Mouse (Mus musculus): ENCODE results near the gene Tmem243.

The Tmem243 gene

GRCm38 (mm10) chr5:9100207-9100848, at the start of gene Tmem243:
TSS of gene Tmem243 (plus strand) at chr5:9100668.
- in situ Hi-C loops (cut with MboI, MseI): no loop called here

- in situ Hi-C loops (cut with MboI, MseI): loop anchor here (5.0 kb wide), 2 partner anchors 59 to 119 kb away; partner anchors contain the start of gene Crot
Measured at GRCm38 (mm10) chr5:9056020-9056660, 44.3 kb upstream of the Tmem243 start.

- in situ Hi-C loops (cut with MboI, MseI): loop anchor here (5.0 kb wide), 2 partner anchors 60 to 120 kb away; partner anchors contain the start of gene Crot
Measured at GRCm38 (mm10) chr5:9057277-9057879, 43.1 kb upstream of the Tmem243 start.

- in situ Hi-C loops (cut with MboI, MseI): loop anchor here (5.0 kb wide), 3 partner anchors 62 to 122 kb away; partner anchors contain the start of genes Crot and Dmtf1
Measured at GRCm38 (mm10) chr5:9059303-9060023, 41.0 kb upstream of the Tmem243 start.

- in situ Hi-C loops (cut with MboI, MseI): loop anchor here (5.0 kb wide), 1 partner anchor 102 kb away; the partner anchor contains the start of gene Dmtf1
Measured at GRCm38 (mm10) chr5:9060228-9060627, 40.2 kb upstream of the Tmem243 start.

- in situ Hi-C loops (cut with MboI, MseI): loop anchor here (5.0 kb wide), 1 partner anchor 98 kb away; the partner anchor contains the start of gene Dmtf1
Measured at GRCm38 (mm10) chr5:9064217-9064616, 36.3 kb upstream of the Tmem243 start.

- in situ Hi-C loops (cut with MboI, MseI): loop anchor here (5.0 kb wide), 1 partner anchor 43 kb away; no protein-coding TSS in a partner anchor
Measured at GRCm38 (mm10) chr5:9068886-9069285, 31.6 kb upstream of the Tmem243 start.

- in situ Hi-C loops (cut with MboI, MseI): loop anchor here (5.0 to 10.0 kb wide), 2 partner anchors 43 to 485 kb away; no protein-coding TSS in a partner anchor
Measured at GRCm38 (mm10) chr5:9069599-9070209, 30.8 kb upstream of the Tmem243 start.

GRCm38 (mm10) chr5:9071360-9071759, 29.1 kb upstream of the Tmem243 start:
- in situ Hi-C loops (cut with MboI, MseI): loop anchor here (10.0 kb wide), 1 partner anchor 483 kb away; no protein-coding TSS in a partner anchor

GRCm38 (mm10) chr5:9073177-9073854, 27.2 kb upstream of the Tmem243 start:
- in situ Hi-C loops (cut with MboI, MseI): loop anchor here (10.0 kb wide), 1 partner anchor 481 kb away; no protein-coding TSS in a partner anchor

GRCm38 (mm10) chr5:9079773-9080501, 20.5 kb upstream of the Tmem243 start:
- in situ Hi-C loops (cut with MboI, MseI): loop anchor here (10.0 kb wide), 1 partner anchor 475 kb away; no protein-coding TSS in a partner anchor

GRCm38 (mm10) chr5:9086924-9087719, 13.3 kb upstream of the Tmem243 start:
- in situ Hi-C loops (cut with MboI, MseI): no loop called here

- in situ Hi-C loops (cut with MboI, MseI): no loop called here
Measured at GRCm38 (mm10) chr5:9090493-9091106, 9.9 kb upstream of the Tmem243 start.

GRCm38 (mm10) chr5:9092716-9093115, 7.8 kb upstream of the Tmem243 start:
- in situ Hi-C loops (cut with MboI, MseI): no loop called here

GRCm38 (mm10) chr5:9093490-9093889, 7.0 kb upstream of the Tmem243 start:
- in situ Hi-C loops (cut with MboI, MseI): no loop called here

GRCm38 (mm10) chr5:9100849-9101801, 657 bp downstream of the Tmem243 start:
- in situ Hi-C loops (cut with MboI, MseI): no loop called here

GRCm38 (mm10) chr5:9102696-9103095, 2.2 kb downstream of the Tmem243 start:
- in situ Hi-C loops (cut with MboI, MseI): no loop called here
